Mouse (Mus musculus): ENCODE data around the gene Prkca. TPM values are rescaled to one million over a fixed set of nuclear protein-coding genes. Genes with fewer than 3 reads are reported as not detected.

Gene Prkca
- 7.0 and 9.7 TPM in 2 replicates for polyA plus RNA-seq (2015; fragmentation: Nextera tagmentation; extraction: Ambion mirVana)

- Histone ChIP-seq H3K9ac (replicated peaks; ENCODE audit: low read length) (peak within 1 kb of the TSS; percentile 74), H3K27me3 (ENCODE audit: insufficient read depth, low read length) (no peaks in the 10 kb centered on the region), H3K9me3 (ENCODE audit: low read length) (no peaks in the 10 kb centered on the region), H3K4me1 (ENCODE audit: insufficient read depth, low read length) (peaks cover 13% of the 10 kb centered on the region), H3K4me2 (replicated peaks; ENCODE audit: low read depth, low read length) (peak within 1 kb of the TSS; percentile 90), H3K27ac (ENCODE audit: low read length) (peak within 1 kb of the TSS; percentile 82), H3K36me3 (ENCODE audit: insufficient read depth, low read length) (no peaks in the 10 kb centered on the region), H3K4me3 (ENCODE audit: low read length) (peak within 1 kb of the TSS; percentile 67)
- WGBS = under 1% methylated on average over 63 of the region's 63 CpGs
- peak; percentile 96 for ATAC-seq (ENCODE audit: low FRiP score, low TSS enrichment)
These were observed at the start of gene Prkca for GRCm38 (mm10) chr11:108343789-108344462. Prkca (minus strand) TSS chr11:108343928.

- Histone ChIP-seq H3K4me2 (replicated peaks; ENCODE audit: low read depth, low read length) (no peak overlapping the region), H3K4me1 (ENCODE audit: insufficient read depth, low read length) (no peaks in the 10 kb centered on the region), H3K9ac (replicated peaks; ENCODE audit: low read length) (no peak overlapping the region), H3K9me3 (ENCODE audit: low read length) (no peaks in the 10 kb centered on the region), H3K36me3 (ENCODE audit: insufficient read depth, low read length) (no peaks in the 10 kb centered on the region), H3K27ac (ENCODE audit: low read length) (no peak overlapping the region), H3K4me3 (ENCODE audit: low read length) (no peak overlapping the region), H3K27me3 (ENCODE audit: insufficient read depth, low read length) (no peaks in the 10 kb centered on the region)
- no peak for ATAC-seq (ENCODE audit: low FRiP score, low TSS enrichment)
- WGBS = 94% methylated on average over 1 of the region's 1 CpGs
These were observed 41.9 kb upstream of the Prkca start for GRCm38 (mm10) chr11:108385666-108386024.

GRCm38 (mm10) chr11:108384920-108385665 lies 41.4 kb upstream of the Prkca start:
- Histone ChIP-seq H3K27ac (ENCODE audit: low read length) (no peak overlapping the region), H3K4me1 (ENCODE audit: insufficient read depth, low read length) (no peaks in the 10 kb centered on the region), H3K9me3 (ENCODE audit: low read length) (no peaks in the 10 kb centered on the region), H3K9ac (replicated peaks; ENCODE audit: low read length) (no peak overlapping the region), H3K4me3 (ENCODE audit: low read length) (no peak overlapping the region), H3K27me3 (ENCODE audit: insufficient read depth, low read length) (no peaks in the 10 kb centered on the region), H3K36me3 (ENCODE audit: insufficient read depth, low read length) (no peaks in the 10 kb centered on the region), H3K4me2 (replicated peaks; ENCODE audit: low read depth, low read length) (no peak overlapping the region)
- 54% methylated on average over 4 of the region's 4 CpGs for WGBS
- no peak for ATAC-seq (ENCODE audit: low FRiP score, low TSS enrichment)

- Histone ChIP-seq H3K36me3 (ENCODE audit: insufficient read depth, low read length) (no peaks in the 10 kb centered on the region), H3K4me3 (ENCODE audit: low read length) (no peak overlapping the region), H3K27me3 (ENCODE audit: insufficient read depth, low read length) (no peaks in the 10 kb centered on the region), H3K9me3 (ENCODE audit: low read length) (no peaks in the 10 kb centered on the region), H3K4me2 (replicated peaks; ENCODE audit: low read depth, low read length) (no peak overlapping the region), H3K27ac (ENCODE audit: low read length) (no peak overlapping the region), H3K9ac (replicated peaks; ENCODE audit: low read length) (no peak overlapping the region), H3K4me1 (ENCODE audit: insufficient read depth, low read length) (0 out of 2 replicates have a peak, but pooled peaks cover 3% of the 10 kb centered on the region)
- ATAC-seq (ENCODE audit: low FRiP score, low TSS enrichment) = no peak
- 81% methylated on average over 3 of the region's 3 CpGs for WGBS
These were observed 38.9 kb upstream of the Prkca start for GRCm38 (mm10) chr11:108382664-108383063.

GRCm38 (mm10) chr11:108378363-108378751 lies 34.6 kb upstream of the Prkca start:
- Histone ChIP-seq H3K9me3 (ENCODE audit: low read length) (no peaks in the 10 kb centered on the region), H3K36me3 (ENCODE audit: insufficient read depth, low read length) (no peaks in the 10 kb centered on the region), H3K4me1 (ENCODE audit: insufficient read depth, low read length) (0 out of 2 replicates have a peak, but pooled peaks cover 3% of the 10 kb centered on the region), H3K27ac (ENCODE audit: low read length) (no peak overlapping the region), H3K4me3 (ENCODE audit: low read length) (no peak overlapping the region), H3K4me2 (replicated peaks; ENCODE audit: low read depth, low read length) (no peak overlapping the region), H3K9ac (replicated peaks; ENCODE audit: low read length) (no peak overlapping the region), H3K27me3 (ENCODE audit: insufficient read depth, low read length) (no peaks in the 10 kb centered on the region)
- ATAC-seq (ENCODE audit: low FRiP score, low TSS enrichment) = no peak
- 74% methylated on average over 4 of the region's 4 CpGs for WGBS

GRCm38 (mm10) chr11:108377680-108378362 lies 34.1 kb upstream of the Prkca start:
- peak; percentile 83 for ATAC-seq (ENCODE audit: low FRiP score, low TSS enrichment)
- Histone ChIP-seq H3K9me3 (ENCODE audit: low read length) (no peaks in the 10 kb centered on the region), H3K27me3 (ENCODE audit: insufficient read depth, low read length) (no peaks in the 10 kb centered on the region), H3K36me3 (ENCODE audit: insufficient read depth, low read length) (no peaks in the 10 kb centered on the region), H3K27ac (ENCODE audit: low read length) (no peak overlapping the region), H3K4me2 (replicated peaks; ENCODE audit: low read depth, low read length) (peak overlapping the region; percentile 11; the same call in 1 of the 2 replicates), H3K4me1 (ENCODE audit: insufficient read depth, low read length) (0 out of 2 replicates have a peak, but pooled peaks cover 3% of the 10 kb centered on the region), H3K9ac (replicated peaks; ENCODE audit: low read length) (no peak overlapping the region), H3K4me3 (ENCODE audit: low read length) (no peak overlapping the region)
- 37% methylated on average over 19 of the region's 19 CpGs for WGBS

- Histone ChIP-seq H3K4me3 (ENCODE audit: low read length) (no peak overlapping the region), H3K9ac (replicated peaks; ENCODE audit: low read length) (no peak overlapping the region), H3K27ac (ENCODE audit: low read length) (no peak overlapping the region), H3K4me1 (ENCODE audit: insufficient read depth, low read length) (0 out of 2 replicates have a peak, but pooled peaks cover 3% of the 10 kb centered on the region), H3K36me3 (ENCODE audit: insufficient read depth, low read length) (no peaks in the 10 kb centered on the region), H3K9me3 (ENCODE audit: low read length) (no peaks in the 10 kb centered on the region), H3K27me3 (ENCODE audit: insufficient read depth, low read length) (no peaks in the 10 kb centered on the region), H3K4me2 (replicated peaks; ENCODE audit: low read depth, low read length) (no peak overlapping the region)
- ATAC-seq (ENCODE audit: low FRiP score, low TSS enrichment) = no peak
- 77% methylated on average over 7 of the region's 7 CpGs for WGBS
These were observed 33.1 kb upstream of the Prkca start for GRCm38 (mm10) chr11:108376815-108377214.

- H3K4me1 ChIP-seq (ENCODE audit: insufficient read depth, low read length) = peaks cover 8% of the 10 kb centered on the region; the same call in 1 of the 2 replicates
- H3K4me2 ChIP-seq (replicated peaks; ENCODE audit: low read depth, low read length) = no peak overlapping the region
- no peaks in the 10 kb centered on the region for H3K27me3 ChIP-seq (ENCODE audit: insufficient read depth, low read length)
- 76% methylated on average over 1 of the region's 1 CpGs for WGBS
- H3K36me3 ChIP-seq (ENCODE audit: insufficient read depth, low read length) = no peaks in the 10 kb centered on the region
- H3K9me3 ChIP-seq (ENCODE audit: low read length) = no peaks in the 10 kb centered on the region
- no peak overlapping the region for H3K27ac ChIP-seq (ENCODE audit: low read length)
- no peak overlapping the region for H3K4me3 ChIP-seq (ENCODE audit: low read length)
- ATAC-seq (ENCODE audit: low FRiP score, low TSS enrichment) = no peak
- H3K9ac ChIP-seq (replicated peaks; ENCODE audit: low read length) = no peak overlapping the region
These were observed 23.3 kb upstream of the Prkca start for GRCm38 (mm10) chr11:108367046-108367445.

- no peak overlapping the region for H3K4me3 ChIP-seq (ENCODE audit: low read length)
- H3K27me3 ChIP-seq (ENCODE audit: insufficient read depth, low read length) = no peaks in the 10 kb centered on the region
- no peak overlapping the region for H3K4me2 ChIP-seq (replicated peaks; ENCODE audit: low read depth, low read length)
- 43% methylated on average over 7 of the region's 7 CpGs for WGBS
- H3K27ac ChIP-seq (ENCODE audit: low read length) = no peak overlapping the region
- H3K9me3 ChIP-seq (ENCODE audit: low read length) = no peaks in the 10 kb centered on the region
- no peaks in the 10 kb centered on the region for H3K36me3 ChIP-seq (ENCODE audit: insufficient read depth, low read length)
- no peak overlapping the region for H3K9ac ChIP-seq (replicated peaks; ENCODE audit: low read length)
- no peak for ATAC-seq (ENCODE audit: low FRiP score, low TSS enrichment)
- peaks cover 8% of the 10 kb centered on the region; the same call in 1 of the 2 replicates for H3K4me1 ChIP-seq (ENCODE audit: insufficient read depth, low read length)
These were observed 21.9 kb upstream of the Prkca start for GRCm38 (mm10) chr11:108365600-108365999.

Measured in kidney, embryonic 16.5 days (tissue).